Mouse (Mus musculus): ENCODE results near the gene Nr4a1. TPM values are rescaled to one million over a fixed set of nuclear protein-coding genes. Genes with fewer than 3 reads are reported as not detected.

Nr4a1 gene
- polyA plus RNA-seq, 1 experiment from 2014 or later = 1.3 TPM

GRCm38 (mm10) chr15:101283911-101284750, 30.1 kb downstream of the Nr4a1 start, which contains the start of gene Atg101:
Gene Atg101, plus strand, starts transcription at chr15:101284272.
- peak within 1 kb of the TSS; percentile 93 for H3K4me3 ChIP-seq (ENCODE audit: low read depth, low read length)
- under 1% methylated on average over 61 of the region's 61 CpGs for WGBS
- ATAC-seq (ENCODE audit: low FRiP score) = peak; percentile 95
- H3K27ac ChIP-seq (ENCODE audit: low read depth, low read length) = peak within 1 kb of the TSS; percentile 18; the same call in 1 of the 2 replicates
- H3K9ac ChIP-seq (ENCODE audit: low read length) = peak within 1 kb of the TSS; percentile 86
- DNase-seq (ENCODE audit: low spot score, missing footprints) = peak; percentile 99
- H3K4me2 ChIP-seq = peak within 1 kb of the TSS; percentile 65
- no peaks in the 10 kb centered on the region for H3K9me3 ChIP-seq (ENCODE audit: control insufficient read depth, low read length)
- H3K4me1 ChIP-seq (ENCODE audit: control insufficient read depth, insufficient read depth, low read length) = peaks cover 7% of the 10 kb centered on the region
- no peaks in the 10 kb centered on the region for H3K27me3 ChIP-seq (ENCODE audit: control insufficient read depth, insufficient read depth, low read length)
- H3K36me3 ChIP-seq (ENCODE audit: control insufficient read depth, insufficient read depth, low read length) = peaks cover under 1% of the 10 kb centered on the region; the same call in 1 of the 2 replicates

- H3K9ac ChIP-seq (ENCODE audit: low read length) = no peak overlapping the region
- no peaks in the 10 kb centered on the region for H3K27me3 ChIP-seq (ENCODE audit: control insufficient read depth, insufficient read depth, low read length)
- H3K4me1 ChIP-seq (ENCODE audit: control insufficient read depth, insufficient read depth, low read length) = peaks cover 7% of the 10 kb centered on the region
- H3K9me3 ChIP-seq (ENCODE audit: control insufficient read depth, low read length) = no peaks in the 10 kb centered on the region
- H3K4me2 ChIP-seq = no peak overlapping the region
- no peak overlapping the region for H3K27ac ChIP-seq (ENCODE audit: low read depth, low read length)
- WGBS = 66% methylated on average over 9 of the region's 9 CpGs
- peaks cover 3% of the 10 kb centered on the region; the same call in 1 of the 2 replicates for H3K36me3 ChIP-seq (ENCODE audit: control insufficient read depth, insufficient read depth, low read length)
- DNase-seq (ENCODE audit: low spot score, missing footprints) (no peak), ATAC-seq (ENCODE audit: low FRiP score) (no peak)
- H3K4me3 ChIP-seq (ENCODE audit: low read depth, low read length) = no peak overlapping the region
Measured at GRCm38 (mm10) chr15:101286129-101286770, 32.2 kb downstream of the Nr4a1 start.

- Histone ChIP-seq H3K4me1 (ENCODE audit: control insufficient read depth, insufficient read depth, low read length) (peaks cover 7% of the 10 kb centered on the region), H3K27me3 (ENCODE audit: control insufficient read depth, insufficient read depth, low read length) (no peaks in the 10 kb centered on the region), H3K9ac (ENCODE audit: low read length) (no peak overlapping the region), H3K4me2 (no peak overlapping the region), H3K36me3 (ENCODE audit: control insufficient read depth, insufficient read depth, low read length) (peaks cover 3% of the 10 kb centered on the region; the same call in 1 of the 2 replicates), H3K9me3 (ENCODE audit: control insufficient read depth, low read length) (no peaks in the 10 kb centered on the region), H3K27ac (ENCODE audit: low read depth, low read length) (no peak overlapping the region), H3K4me3 (ENCODE audit: low read depth, low read length) (no peak overlapping the region)
- DNase-seq (ENCODE audit: low spot score, missing footprints) (no peak), ATAC-seq (ENCODE audit: low FRiP score) (no peak)
- 93% methylated on average over 6 of the region's 6 CpGs for WGBS
Measured at GRCm38 (mm10) chr15:101287361-101287760, 33.3 kb downstream of the Nr4a1 start.

GRCm38 (mm10) chr15:101290354-101290753, 36.3 kb downstream of the Nr4a1 start:
- Histone ChIP-seq H3K9me3 (ENCODE audit: control insufficient read depth, low read length) (no peaks in the 10 kb centered on the region), H3K36me3 (ENCODE audit: control insufficient read depth, insufficient read depth, low read length) (peaks cover 3% of the 10 kb centered on the region; the same call in 1 of the 2 replicates), H3K27ac (ENCODE audit: low read depth, low read length) (no peak overlapping the region), H3K4me2 (no peak overlapping the region), H3K9ac (ENCODE audit: low read length) (no peak overlapping the region), H3K4me1 (ENCODE audit: control insufficient read depth, insufficient read depth, low read length) (no peaks in the 10 kb centered on the region; the same call in 1 of the 2 replicates), H3K4me3 (ENCODE audit: low read depth, low read length) (no peak overlapping the region), H3K27me3 (ENCODE audit: control insufficient read depth, insufficient read depth, low read length) (no peaks in the 10 kb centered on the region)
- DNase-seq (ENCODE audit: low spot score, missing footprints) (no peak), ATAC-seq (ENCODE audit: low FRiP score) (no peak)
- WGBS = 97% methylated on average over 15 of the region's 15 CpGs

GRCm38 (mm10) chr15:101292012-101292411, 37.9 kb downstream of the Nr4a1 start:
- peaks cover 3% of the 10 kb centered on the region; the same call in 1 of the 2 replicates for H3K36me3 ChIP-seq (ENCODE audit: control insufficient read depth, insufficient read depth, low read length)

GRCm38 (mm10) chr15:101293025-101293621, 39.1 kb downstream of the Nr4a1 start, which contains the start of gene 6030408B16Rik:
Gene 6030408B16Rik, plus strand, starts transcription at chr15:101293212.
- H3K4me1 ChIP-seq (ENCODE audit: control insufficient read depth, insufficient read depth, low read length) = no peaks in the 10 kb centered on the region
- no peak within 1 kb of the TSS for H3K4me2 ChIP-seq
- no peak within 1 kb of the TSS for H3K9ac ChIP-seq (ENCODE audit: low read length)
- H3K9me3 ChIP-seq (ENCODE audit: control insufficient read depth, low read length) = no peaks in the 10 kb centered on the region
- WGBS = 67% methylated on average over 18 of the region's 18 CpGs
- no peak within 1 kb of the TSS for H3K4me3 ChIP-seq (ENCODE audit: low read depth, low read length)
- H3K36me3 ChIP-seq (ENCODE audit: control insufficient read depth, insufficient read depth, low read length) = peaks cover 3% of the 10 kb centered on the region; the same call in 1 of the 2 replicates
- DNase-seq (ENCODE audit: low spot score, missing footprints) (peak; percentile 47), ATAC-seq (ENCODE audit: low FRiP score) (no peak)
- H3K27ac ChIP-seq (ENCODE audit: low read depth, low read length) = no peak within 1 kb of the TSS
- no peaks in the 10 kb centered on the region for H3K27me3 ChIP-seq (ENCODE audit: control insufficient read depth, insufficient read depth, low read length)

More at GRCm38 (mm10) chr15:101292012-101292411, 37.9 kb downstream of the Nr4a1 start:
- H3K9me3 ChIP-seq (ENCODE audit: control insufficient read depth, low read length) = no peaks in the 10 kb centered on the region
- H3K4me1 ChIP-seq (ENCODE audit: control insufficient read depth, insufficient read depth, low read length) = no peaks in the 10 kb centered on the region
- 93% methylated on average over 3 of the region's 3 CpGs for WGBS
- H3K27ac ChIP-seq (ENCODE audit: low read depth, low read length) = no peak overlapping the region
- H3K4me3 ChIP-seq (ENCODE audit: low read depth, low read length) = no peak overlapping the region
- no peaks in the 10 kb centered on the region for H3K27me3 ChIP-seq (ENCODE audit: control insufficient read depth, insufficient read depth, low read length)
- no peak overlapping the region for H3K9ac ChIP-seq (ENCODE audit: low read length)
- DNase-seq (ENCODE audit: low spot score, missing footprints) (peak; percentile 21), ATAC-seq (ENCODE audit: low FRiP score) (no peak)
- H3K4me2 ChIP-seq = no peak overlapping the region

GRCm38 (mm10) chr15:101294028-101294894, 40.2 kb downstream of the Nr4a1 start:
- Histone ChIP-seq H3K36me3 (ENCODE audit: control insufficient read depth, insufficient read depth, low read length) (peaks cover 1% of the 10 kb centered on the region; the same call in 1 of the 2 replicates), H3K9ac (ENCODE audit: low read length) (no peak overlapping the region), H3K4me1 (ENCODE audit: control insufficient read depth, insufficient read depth, low read length) (no peaks in the 10 kb centered on the region), H3K4me2 (no peak overlapping the region), H3K27ac (ENCODE audit: low read depth, low read length) (no peak overlapping the region), H3K4me3 (ENCODE audit: low read depth, low read length) (no peak overlapping the region), H3K27me3 (ENCODE audit: control insufficient read depth, insufficient read depth, low read length) (no peaks in the 10 kb centered on the region), H3K9me3 (ENCODE audit: control insufficient read depth, low read length) (no peaks in the 10 kb centered on the region)
- DNase-seq (ENCODE audit: low spot score, missing footprints) = peak; percentile 59
- 66% methylated on average over 16 of the region's 16 CpGs for WGBS
- ATAC-seq (ENCODE audit: low FRiP score) = no peak

- H3K4me3 ChIP-seq (ENCODE audit: low read depth, low read length) = no peak overlapping the region
- ATAC-seq (ENCODE audit: low FRiP score) (no peak), DNase-seq (ENCODE audit: low spot score, missing footprints) (peak; percentile 28)
- no peak overlapping the region for H3K27ac ChIP-seq (ENCODE audit: low read depth, low read length)
- H3K36me3 ChIP-seq (ENCODE audit: control insufficient read depth, insufficient read depth, low read length) = no peaks in the 10 kb centered on the region
- 81% methylated on average over 7 of the region's 7 CpGs for whole genome bisulfite sequencing
- no peak overlapping the region for H3K4me2 ChIP-seq
- no peaks in the 10 kb centered on the region for H3K4me1 ChIP-seq (ENCODE audit: control insufficient read depth, insufficient read depth, low read length)
- H3K9me3 ChIP-seq (ENCODE audit: control insufficient read depth, low read length) = no peaks in the 10 kb centered on the region
- H3K9ac ChIP-seq (ENCODE audit: low read length) = no peak overlapping the region
- no peaks in the 10 kb centered on the region for H3K27me3 ChIP-seq (ENCODE audit: control insufficient read depth, insufficient read depth, low read length)
Measured at GRCm38 (mm10) chr15:101295106-101295505, 41.0 kb downstream of the Nr4a1 start.
